Mouse (Mus musculus) embryo, embryonic 9.5 days (tissue): ENCODE measurements around the gene Fam161a.

Source experiments
- DNase-seq: peaks from one replicate; pipeline ENCODE4 v3.0.0-alpha.2; 2017; ENCODE audit errors: extremely low spot score

The Fam161a gene

DNA sequence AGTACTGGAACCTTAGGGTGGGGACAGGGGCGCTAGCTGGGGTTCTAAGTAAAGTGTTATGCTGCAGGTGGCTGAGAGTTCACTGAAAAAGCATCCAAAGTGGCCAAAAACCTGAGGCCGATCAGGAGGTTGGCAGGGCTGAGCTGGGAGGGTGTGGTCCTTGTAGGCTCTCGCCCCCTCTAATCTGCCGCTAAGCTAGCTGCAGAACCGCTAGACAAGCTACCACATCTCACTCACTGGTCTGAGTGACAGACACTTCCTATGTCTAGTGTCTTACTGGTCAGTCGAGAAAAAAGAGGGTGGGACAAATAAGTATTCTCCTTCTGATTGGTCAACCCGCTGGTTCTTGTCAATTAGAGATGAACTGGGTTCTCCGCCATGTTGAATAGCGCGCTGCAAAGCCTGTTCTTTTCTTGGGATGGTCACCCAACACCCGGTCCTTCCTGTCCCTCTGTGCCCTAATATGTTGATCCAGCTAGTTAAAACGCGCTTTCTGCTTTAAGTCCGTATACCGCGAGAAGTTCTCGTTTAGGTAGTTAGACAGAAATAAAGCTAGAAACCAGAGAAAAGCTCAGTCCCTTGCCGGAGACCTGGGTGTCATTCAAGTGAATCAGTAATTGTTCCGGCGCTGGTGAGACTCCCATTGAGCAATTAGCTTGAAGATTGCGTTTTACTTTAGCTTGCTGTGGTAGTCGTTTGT lies at the start of gene Fam161a:
TSS of gene Fam161a (plus strand) at position 51 of the 700 bp plus-strand sequence.
- DNase-seq, result peak; percentile 82

DNA sequence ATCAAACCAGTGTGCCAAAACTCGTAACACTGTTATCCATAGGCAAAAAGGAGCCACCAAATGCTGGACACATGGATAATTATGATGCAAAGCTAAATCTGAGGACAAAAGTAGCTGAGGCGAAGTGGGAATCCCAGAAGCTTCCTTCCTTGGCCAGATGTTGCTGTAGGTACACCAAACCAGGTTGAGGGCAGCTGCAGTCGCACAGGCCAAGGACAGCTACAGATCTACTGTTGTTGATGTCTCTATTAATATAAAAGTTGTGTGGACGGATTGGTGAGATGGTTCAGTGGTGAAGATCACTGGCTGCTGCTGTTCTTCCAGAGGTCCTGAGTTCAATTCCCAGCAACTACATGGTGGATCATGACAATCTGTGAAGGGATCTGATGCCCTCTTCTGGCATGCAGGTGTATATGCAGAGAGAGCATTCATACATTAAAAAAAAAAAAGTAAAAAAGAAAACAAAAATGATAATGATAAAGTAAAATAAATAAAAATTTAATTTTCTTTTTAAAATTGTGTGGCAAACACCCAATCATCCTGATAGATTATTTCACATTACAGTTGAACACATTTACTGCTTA lies 49.4 kb upstream of the Fam161a start:
- no peak for DNase-seq

DNA sequence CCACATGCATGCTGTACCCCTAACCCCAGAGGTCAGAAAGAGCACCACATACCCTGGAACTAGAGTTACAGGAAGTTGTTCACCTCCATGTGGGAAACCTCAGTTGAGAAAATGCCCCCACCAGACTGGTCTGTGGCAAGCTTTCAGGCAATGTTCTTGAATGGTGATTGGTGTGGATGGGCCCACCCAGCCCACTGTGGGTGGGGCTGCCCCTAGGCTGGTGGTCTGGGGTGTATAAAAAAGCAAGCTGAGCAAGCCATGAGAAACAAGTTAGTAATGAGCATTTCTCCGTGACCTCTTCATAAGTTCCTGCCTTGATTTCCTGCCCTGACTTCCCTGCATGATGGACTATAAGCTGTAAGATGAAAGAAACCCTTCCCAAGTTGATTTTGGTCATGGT lies 45.2 kb upstream of the Fam161a start:
- DNase-seq, result no peak

DNA sequence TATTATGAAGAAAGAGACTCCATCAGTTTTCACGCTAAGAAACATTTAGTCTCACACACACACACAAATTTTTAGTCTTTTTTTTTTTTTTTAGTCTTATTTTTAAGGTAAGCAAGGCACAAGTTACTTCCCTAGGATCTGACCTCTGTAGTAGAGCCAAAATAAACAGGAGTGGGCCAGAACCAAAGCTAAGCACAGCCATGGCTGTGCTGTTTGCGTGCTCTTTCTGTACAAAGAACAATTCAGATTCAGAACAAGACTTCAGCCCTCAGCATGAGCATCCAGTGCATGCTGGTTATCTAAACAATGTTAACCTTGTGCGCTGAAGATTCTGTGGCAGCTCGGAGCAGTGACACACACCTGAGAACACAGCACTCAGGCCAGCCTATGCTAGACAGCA lies 42.9 kb upstream of the Fam161a start:
- no peak for DNase-seq

DNA sequence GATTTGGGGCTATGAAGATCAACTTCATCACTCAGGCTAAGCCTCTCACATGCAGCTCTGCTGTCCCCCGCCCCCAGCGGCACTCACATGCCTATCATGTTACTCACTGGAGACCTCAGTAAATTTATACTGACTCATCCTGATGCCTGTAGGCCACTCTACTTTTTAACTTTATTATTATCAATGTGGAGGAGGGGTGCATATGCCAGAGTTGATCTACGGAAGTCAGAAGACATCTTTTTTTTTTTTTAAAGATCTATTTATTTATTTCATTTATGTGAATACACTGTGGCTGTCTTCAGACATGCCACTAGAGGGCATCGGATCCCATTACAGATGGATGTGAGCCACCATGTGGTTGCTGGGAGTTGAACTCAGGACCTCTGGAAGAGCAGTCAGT lies 41.8 kb upstream of the Fam161a start:
- no peak for DNase-seq

DNA sequence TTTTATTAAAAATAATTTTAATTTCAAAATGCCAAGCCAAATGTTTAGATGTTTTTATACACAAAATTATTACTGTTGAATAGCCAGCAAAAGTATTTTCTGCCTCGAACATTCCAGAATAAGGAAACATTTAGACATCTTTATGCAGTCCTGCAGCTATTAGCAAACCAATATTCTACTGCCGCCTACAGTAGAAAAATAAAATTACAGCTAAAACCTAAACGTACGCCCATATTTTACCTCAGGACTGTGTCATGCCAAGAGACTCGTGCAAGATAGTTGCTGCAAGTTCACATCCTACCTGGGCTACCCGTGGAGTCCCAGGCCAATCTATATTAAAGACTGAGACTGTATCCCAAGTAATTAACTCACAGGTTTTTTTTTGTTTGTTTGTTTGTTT lies 37.8 kb upstream of the Fam161a start:
- no peak for DNase-seq

DNA sequence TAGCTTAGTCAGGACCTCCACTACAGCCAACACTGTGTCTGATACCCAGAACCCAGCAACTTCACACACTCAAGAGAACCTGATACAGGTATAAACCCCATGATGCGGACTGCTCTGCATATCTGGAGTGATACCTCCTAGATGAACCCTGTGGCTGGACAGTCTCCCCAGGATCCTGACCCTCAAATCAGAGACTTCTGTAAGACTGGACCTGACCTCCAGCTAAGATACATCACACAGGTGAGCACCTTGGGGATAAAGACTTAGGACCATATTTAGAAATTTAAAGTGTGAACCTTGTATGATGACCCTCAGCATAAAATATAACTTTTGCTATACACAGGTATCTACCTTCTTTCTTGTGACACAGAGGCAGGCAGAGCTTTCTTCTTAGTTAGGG lies 36.8 kb upstream of the Fam161a start:
- DNase-seq, result no peak

DNA sequence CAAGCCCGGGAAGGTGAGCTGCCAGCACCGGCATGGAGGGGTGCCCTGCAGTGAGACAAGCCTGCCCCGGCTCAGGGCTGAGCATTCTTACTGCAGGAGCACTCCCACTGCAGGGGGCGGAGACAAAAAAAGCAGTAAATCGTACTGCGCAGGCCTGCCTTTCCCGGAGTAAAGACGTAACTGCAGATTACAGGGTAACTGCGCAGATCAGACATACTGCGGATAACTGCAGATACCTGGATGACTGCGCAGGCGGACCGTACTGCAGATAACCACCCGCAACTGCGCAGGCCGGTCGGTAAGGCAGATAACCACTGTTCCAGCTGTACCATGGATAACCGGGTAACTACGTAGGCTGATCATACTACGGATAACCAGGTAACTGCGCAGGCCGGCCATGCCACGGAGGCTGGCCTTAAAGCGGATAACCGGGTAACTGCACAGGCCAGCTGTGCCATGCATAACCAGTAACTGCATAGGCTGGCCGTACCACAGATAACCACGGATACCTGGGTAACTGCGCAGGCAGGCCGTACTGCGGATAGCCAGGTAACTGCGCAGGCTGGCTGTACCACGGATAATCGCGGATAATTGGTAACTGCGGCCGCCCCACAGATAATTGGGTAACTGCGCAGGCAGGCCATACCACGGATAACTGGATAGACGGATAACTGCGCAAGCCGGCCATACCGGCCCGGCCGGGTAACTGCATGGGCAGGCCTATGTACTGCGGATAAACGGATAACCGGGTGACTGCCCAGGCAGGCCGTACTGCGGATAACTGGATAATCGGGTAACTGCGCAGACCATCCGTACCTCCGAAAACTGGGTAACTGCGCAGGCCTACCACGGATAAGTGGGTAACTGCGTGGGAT lies 35.3 kb upstream of the Fam161a start, which contains the start of gene Zrsr1:
TSS of gene Zrsr1 (plus strand) at position 171 of the 875 bp plus-strand sequence.
- DNase-seq, result peak; percentile 45

DNA sequence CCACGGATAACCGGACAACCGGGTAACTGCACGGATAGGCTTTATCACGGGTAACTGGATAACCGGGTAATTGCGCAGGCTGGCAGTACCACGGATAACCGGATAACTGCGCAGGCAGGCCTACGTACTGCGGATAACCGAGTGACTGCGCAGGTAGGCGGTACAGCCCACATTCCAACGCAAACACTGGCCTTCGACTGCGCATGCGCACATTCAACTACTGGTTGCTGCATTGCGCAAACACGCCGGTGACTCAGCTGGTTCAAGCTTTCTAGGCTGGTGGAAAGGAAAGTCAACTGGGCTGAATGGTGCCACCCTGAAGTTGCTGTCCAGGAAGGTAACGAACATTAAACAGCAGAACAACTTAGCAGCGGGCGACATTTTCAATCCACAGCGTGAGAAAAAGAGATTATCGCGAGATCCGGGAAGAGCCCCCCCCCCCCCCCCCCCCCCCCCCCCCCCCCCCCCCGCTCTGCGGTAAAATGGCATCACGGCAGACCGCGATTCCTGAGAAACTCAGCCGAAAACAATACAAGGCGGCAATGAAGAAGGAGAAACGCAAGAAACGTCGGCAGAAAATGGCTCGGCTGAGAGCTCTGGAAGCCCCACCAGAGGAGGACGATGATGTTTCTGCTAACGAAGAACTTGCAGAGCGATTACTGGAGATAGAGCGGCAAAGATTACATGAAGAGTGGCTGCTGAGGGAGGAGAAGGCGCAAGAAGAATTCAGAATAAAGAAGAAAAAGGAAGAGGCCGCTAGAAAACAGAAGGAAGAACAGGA lies 34.4 kb upstream of the Fam161a start:
- peak; percentile 75 for DNase-seq

DNA sequence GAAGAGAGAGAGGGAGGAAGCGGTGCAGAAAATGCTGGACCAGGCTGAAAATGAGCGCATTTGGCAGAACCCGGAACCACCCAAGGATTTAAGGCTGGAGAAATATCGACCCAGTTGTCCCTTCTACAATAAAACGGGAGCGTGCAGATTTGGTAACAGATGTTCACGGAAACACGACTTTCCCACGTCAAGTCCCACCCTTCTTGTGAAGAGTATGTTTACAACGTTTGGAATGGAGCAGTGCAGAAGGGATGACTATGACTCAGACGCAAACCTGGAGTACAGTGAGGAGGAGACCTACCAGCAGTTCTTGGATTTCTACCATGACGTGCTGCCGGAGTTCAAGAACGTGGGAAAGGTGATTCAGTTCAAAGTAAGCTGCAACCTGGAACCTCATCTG lies 33.7 kb upstream of the Fam161a start:
- no peak for DNase-seq

DNA sequence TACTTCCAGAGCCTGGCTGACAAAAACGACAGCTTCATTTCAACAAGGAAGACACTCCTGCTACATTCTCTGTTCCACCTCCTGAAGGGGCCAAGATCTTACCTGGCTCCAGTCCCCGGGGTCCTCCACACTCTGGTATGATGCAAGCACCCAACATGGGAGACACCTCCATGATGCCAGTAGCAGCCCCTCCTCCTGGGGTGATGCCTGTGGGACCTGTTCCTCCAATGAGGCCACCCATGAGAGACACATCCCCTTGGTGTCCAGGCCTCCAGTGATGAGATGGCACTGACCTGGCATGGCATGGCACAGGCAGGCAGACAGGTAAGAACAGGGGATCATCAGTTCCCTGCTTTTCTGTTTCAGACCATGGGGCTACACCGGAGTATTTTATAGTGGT lies 29.1 kb upstream of the Fam161a start:
- DNase-seq, result no peak

DNA sequence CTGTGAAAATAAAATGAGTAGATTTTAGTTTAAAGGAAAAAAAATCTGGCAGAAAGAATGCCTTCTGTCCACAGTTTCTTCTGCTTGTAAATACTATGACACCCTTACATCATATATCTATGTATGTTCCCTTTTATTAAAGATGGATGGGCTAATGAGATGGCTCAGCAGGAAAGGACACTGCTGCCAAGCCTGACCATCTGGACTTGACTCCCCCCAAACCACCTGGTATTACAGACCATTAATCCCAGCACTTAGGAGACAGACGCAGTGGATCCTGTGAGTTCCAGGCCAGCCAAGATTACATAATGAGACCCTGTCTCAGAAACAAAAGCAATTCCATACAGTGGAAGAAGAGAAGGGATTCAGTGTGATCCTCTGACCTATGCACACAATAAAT lies 28.6 kb upstream of the Fam161a start:
- no peak for DNase-seq

DNA sequence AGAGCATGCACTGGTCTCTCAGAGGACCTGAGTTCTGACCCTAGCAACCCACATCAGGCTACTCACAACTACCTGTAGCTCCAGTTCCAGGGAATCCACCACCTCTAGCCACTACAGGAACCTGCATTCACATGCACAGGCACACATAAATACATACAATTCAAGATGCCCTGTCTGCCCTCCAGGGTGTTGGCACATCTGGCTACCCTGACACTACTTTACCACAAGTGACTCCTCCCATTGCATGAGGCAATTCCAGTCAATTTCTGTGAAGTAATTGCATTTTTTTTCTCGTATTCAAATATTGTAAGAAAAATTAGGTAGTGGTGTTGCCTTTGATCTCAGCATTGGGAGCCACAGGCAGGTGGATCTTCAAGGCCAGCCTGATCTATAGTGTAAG lies 28.1 kb upstream of the Fam161a start:
- no peak for DNase-seq

DNA sequence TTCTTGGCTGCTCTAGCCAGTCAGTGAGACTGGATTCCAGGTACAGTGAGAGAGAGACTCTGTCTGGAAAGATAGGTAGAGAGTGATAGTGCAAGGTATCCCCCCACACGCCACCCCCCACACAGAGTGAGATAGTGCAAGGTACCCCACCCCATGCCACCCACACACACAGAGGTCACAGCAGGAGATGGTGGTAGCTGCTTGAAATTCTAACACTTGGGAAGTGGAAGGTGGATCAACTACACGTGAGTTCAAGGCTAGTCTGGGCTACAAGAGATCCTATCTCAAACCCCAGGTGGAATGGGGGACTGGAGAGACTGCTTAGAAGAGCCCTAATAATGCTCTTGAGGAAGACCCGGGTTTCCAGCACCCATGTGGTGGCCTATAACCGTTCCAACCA lies 26.3 kb upstream of the Fam161a start:
- no peak for DNase-seq

DNA sequence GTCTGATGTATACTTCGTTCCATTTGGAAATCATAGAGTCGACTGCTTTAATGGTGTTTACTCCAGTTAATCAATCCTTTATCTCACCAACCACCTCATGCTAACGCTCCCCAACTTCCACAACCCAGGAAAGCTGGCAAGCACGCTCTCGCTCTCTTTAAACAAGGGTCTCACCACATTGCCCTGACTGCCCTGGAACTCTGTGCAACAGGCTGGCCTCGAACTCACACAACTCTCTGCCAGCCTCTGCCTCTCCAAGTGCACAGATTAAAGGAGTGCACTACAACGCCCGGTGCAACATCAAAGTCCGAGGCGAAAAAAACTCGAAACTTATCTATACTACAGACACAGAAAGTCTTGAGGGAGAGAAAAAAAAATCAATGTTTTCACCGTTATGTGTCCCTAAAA lies 25.8 kb upstream of the Fam161a start:
- DNase-seq, result no peak

DNA sequence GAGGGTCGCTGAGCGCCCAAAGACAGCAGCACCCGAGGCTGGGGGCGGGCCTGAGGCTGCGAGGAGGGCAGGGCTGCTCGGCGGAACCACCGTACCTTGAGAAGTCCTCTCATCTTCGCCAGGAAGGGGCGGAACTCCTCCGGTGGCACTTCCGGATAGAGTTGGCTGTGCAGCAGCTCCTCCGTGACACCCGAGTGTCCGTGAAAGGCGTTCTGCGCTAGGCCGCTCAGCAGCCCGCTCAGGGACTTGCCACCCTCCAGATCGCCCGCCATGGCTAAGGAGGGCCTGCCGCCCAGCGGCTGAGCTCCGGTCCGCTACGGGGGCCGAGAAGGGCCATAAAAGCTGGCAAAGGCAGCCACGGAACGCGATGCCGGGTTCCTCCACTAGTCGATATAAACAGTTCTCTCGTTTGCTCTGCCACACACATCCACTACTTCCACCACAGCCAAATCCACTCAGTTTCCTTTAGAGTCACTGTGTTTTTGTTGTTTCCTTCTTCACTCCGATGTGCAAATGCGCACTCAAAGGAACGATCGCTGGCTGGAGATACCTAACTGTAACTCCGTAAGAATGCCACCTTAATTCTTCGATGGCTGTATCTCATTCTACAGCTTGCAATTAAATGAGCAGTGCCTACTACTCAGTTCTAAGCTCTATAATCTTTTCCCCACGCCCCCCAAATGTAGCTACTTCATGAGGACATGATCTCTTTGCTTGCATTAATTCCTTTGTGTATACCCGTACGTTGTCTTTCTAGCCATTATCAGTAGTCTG lies 25.2 kb upstream of the Fam161a start, which contains the start of the genes Gm28048 and Commd1:
TSS of gene Gm28048 (minus strand) at position 107 of the 774 bp plus-strand sequence.
TSS of gene Commd1 (minus strand) at position 399 of the 774 bp plus-strand sequence.
- DNase-seq, result peak; percentile 95

DNA sequence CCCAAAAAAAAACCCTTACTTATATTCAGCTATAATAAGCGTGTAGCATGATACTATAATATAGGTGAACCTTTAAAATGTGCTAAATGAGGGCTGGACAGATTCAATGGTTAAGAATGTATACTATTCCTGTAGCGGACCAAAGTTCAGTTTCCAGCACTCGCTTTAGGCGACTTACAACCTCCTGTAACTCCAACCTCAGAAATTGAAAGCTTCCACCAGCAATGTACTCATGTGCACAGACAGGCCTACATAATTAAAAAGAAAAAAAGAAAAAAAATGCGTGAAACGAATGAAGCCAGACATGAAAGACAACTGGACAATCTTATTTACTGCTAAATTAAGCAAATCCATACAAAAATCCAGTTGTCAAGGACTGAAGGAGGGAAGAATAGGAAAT lies 24.5 kb upstream of the Fam161a start:
- no peak for DNase-seq

DNA sequence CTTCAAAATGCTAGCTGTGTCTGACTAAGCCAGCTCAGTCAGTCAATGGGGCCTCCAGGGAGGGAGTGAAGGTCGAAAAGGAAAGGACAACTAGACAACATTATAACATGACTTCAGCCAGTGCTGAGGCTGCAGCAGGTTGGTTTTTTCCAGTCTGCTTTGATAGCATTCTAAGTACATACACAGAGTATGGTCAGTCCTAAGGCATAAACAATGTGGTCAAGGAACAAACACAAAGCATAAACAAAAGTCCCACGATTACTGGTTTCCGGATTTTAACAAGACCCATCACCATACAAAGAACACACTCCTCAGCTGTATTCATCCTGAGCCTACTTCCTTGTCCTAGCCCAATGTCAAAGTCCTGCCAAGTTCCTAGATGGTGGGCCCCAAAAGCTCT lies 21.8 kb upstream of the Fam161a start:
- no peak for DNase-seq

DNA sequence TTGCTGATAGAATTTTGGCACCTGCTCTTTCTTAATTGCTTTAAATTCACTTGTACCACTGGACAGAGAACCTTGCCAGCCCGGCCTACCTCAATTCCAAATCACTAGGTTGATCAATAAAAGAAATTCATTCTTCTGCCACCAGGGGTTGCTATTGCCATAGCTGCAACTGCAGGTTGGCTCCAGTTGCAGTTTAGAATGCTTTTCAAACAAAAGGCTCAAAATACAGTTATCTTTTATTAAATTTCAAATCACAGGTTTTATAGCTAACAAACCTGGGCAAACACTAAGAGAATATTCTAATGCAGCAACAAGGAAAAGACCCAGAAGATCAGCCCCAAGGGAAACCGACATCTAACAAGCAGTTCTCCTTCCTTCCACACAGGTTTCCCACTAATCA lies 20.0 kb upstream of the Fam161a start:
- DNase-seq, result peak; percentile 55

DNA sequence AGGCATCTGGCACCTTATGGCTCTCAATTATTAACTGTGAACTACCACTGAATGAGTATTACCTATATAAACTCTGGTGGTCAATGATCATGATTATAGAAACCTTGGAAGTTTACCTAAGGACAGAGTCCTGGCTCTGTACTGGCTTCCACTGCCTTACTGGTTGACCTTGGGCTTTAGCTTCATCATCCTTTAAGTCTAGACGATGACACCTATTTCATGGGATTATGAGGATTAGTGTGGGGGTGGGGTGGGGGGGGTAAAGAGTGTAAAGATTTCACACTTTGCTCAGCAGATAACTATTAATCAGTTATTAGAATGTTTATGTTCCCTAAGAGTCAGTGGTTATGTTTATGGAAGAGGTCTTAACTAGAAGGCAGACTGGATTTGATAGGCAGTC lies 17.5 kb upstream of the Fam161a start:
- DNase-seq, result no peak
